Mouse (Mus musculus): Measurements from ENCODE around the gene Kansl1l.

GRCm38 (mm10) chr1:66712859-66713258 lies 104.5 kb downstream of the Kansl1l start:
- no peak for TF ChIP-seq CTCF (IDR thresholded peaks at IDR 0.05)
- no peak for TF ChIP-seq EP300 (IDR thresholded peaks at IDR 0.05)

Measured in lung, postnatal 0 days (tissue).